Mouse (Mus musculus): ENCODE results near the gene Kcnq1.

DNA sequence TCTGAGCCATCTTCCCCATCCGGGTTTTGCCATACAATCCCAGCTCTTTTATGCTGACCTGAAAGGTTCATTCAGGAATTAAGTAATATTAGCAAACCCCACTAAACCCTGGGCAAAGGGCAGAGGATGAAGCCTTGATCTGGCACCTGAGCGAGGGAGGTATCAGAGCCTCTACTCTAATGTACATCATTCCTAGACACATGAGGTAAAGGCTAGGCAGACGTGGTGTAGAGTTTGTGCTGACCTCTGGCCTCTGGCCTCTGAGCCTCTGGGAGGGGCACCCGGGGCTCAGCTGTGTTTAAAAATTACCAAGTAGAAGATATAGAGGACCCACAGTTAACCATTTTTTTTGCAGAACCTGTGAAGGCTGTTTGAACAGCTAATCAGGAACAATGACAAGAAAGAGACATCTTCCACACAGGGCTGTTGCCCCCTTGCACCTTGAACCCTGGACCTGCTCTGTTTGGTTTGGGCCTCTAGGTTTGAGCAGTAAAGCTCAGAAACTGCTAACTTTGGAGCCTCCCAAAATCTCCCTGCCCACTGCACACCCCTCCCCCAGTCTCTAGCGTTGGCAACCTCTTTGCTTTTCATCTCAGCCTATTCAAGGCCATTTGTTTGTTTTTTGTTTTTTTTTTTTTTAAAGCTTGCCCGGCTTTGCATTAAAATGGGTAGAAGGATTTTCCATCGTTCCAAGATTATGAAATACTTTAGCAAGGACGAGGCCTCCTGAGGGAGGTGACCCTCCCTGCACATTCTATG lies 180.5 kb downstream of the Kcnq1 start:
- TF ChIP-seq CTCF (IDR thresholded peaks at IDR 0.05; ENCODE audit: extremely low read depth, insufficient read length, insufficient replicate concordance, low read depth, low read length) (no peak), POLR2A (IDR thresholded peaks at IDR 0.05; ENCODE audit: low read depth, low read length) (no peak)
